Mouse (Mus musculus): ENCODE data around the gene Mysm1.

Gene Mysm1

DNA sequence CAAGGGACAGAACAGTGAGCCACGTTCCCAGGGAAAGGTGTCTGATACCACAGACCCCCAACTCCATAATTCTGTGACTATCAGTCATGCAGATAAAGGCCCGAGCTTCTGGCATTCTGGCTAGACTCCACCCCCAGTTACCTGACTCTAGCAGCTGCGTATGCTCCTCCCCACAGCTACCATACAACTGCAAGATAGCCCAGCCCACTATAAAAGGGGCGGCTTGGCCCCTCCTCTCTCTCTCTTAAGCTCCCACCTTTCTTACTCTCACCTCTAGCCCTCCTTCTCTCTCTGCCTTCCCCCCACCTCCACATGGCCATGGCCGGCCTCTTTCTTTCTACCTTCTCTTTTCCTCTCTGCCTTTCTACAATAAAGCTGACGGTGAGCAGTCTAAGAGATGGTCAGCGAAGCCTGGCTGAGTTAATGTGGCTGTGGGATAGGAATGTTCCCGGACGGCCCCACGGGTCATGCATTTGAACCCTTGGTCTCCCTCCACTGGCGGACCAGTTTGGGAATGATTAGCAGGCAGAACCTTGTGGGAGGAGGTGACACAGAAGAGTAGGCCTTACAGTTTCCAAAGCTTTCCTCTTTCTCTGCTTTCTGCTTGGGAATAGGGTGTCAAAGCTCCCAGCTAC, 37.6 kb downstream of the Mysm1 start:
- DNase-seq, result no peak

DNA sequence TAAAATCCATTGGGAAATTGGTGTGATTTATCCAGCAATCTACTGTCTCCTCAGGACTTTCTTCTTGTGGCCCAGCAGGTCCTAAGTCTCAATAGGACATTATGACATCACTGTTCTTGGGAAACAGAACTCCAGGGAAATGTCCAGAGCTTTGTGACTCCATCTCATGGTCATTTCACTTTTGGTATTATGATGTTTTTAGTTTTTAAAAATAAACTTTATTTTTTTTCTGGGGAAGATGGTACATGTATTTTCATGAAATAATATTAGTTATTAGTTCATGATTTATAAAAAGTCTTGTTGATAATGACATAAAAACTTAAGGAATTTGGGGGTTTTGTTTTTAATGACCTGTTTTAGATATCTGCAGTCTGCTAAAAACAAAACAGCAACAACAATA, 50.2 kb downstream of the Mysm1 start, which contains the start of gene Eqtn:
Eqtn (minus strand) TSS at position 101 of the 400 bp plus-strand sequence.
- DNase-seq, result no peak

DNA sequence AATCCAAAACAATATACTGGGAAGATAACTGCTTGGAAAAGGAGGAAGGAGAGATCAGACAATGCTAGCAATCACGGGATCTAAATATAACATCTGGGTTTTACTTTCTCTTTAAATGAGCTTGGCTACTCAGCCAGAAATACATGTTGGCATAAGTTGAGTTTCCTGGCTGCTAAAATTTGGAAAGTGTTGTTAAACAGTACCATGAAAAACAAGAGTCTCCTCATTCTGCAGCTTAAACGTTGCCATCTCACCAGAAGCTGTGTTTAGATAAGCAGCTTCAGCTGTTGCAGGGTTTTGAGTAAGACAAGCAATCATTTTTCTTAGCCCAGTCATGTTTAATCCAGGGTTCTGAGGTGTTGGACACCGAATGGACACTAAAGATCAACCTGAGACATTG, 77.1 kb downstream of the Mysm1 start:
- DNase-seq, result no peak

DNA sequence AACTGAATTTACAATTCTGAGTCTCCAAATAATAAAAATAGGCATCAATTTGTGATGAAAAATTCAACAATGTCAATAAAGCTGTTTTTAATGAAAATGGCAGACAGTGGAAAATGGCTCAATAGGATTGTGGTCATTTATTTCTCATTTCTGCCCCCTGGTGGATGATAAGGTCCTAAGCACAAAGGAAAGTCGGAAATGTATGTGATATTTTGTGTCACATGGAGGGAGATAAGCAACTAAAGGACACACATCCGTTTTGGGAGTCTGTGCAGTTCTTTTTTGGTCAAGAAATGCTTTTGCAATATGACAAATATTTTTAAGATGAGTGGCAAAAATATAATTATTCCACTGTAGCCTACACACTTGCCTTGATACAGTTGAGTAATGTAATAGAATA, 78.2 kb downstream of the Mysm1 start:
- DNase-seq, result no peak
